In the genomic region with DNA sequence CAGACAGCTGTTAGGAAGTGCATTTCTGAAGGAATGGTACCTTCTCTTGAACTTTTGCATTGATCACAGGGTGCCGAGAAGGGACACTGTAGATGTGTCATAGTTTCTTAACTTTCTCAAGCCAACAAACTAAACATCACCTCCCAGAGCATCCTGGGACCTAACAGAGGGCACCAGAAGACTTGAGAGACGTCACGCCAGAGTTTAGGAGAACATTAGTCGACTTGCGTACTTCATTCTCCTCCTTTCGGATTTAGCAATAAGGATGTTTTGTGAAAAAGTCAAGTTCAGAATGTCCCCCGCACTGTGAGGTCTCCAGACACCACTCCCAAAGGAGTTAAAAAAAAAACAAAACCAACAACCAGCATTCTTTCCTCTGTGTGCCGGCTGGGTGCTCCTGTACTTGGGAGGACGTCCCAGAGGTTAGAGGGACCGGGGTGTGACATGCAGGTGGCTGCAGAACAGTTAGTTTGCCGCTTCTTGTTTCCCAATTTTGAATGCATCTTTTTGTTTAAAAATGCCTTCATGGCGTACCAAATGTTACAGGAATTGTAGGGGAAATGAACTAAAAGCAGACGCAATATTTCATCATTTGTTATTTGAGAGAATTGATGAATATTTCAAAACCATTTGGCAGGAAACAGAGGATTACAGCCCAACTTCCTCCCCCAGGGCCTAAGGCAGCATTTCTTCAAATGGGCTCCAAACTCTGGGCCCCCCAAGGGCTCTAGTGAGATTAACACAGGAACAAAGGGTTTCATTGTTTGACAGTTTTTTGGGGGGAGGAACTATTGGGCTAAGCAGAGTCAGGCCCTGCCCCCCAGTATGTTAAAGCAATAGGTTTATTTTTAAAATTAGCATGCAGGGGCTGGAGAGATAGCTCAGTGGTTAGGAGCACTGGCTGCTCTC, we compare ENCODE assay signal across 14 mouse cellular contexts. TPM values are rescaled to one million over a fixed set of nuclear protein-coding genes. Genes with fewer than 3 reads are reported as not detected.
A peak's percentile ranks its signal among the peaks of the same experiment; 100 is the strongest.
DNase-seq lines count a peak whose midpoint lies in the region; ATAC-seq lines count a peak whose summit lies in the region.
"Had no signal": no experiment of that assay in that cellular context is flagged by ENCODE, and none has a peak within 500 bp of the region (broad histone marks: within the 10 kb centered on the region; RNA-seq: fewer than 3 reads in every experiment).

No protein-coding gene starts in this region.

- H3K4me1 ChIP-seq in liver, embryonic 16.5 days (ENCODE audit: control insufficient read depth, low read depth, low read length), result no peaks in the 10 kb centered on the region
- peaks cover 7% of the 10 kb centered on the region; the same call in 1 of the 2 replicates for H3K4me1 ChIP-seq in liver, embryonic 12.5 days
- H3K4me1 ChIP-seq in embryonic facial prominence, embryonic 11.5 days (ENCODE audit: control insufficient read depth, insufficient read depth, low read length), result no peaks in the 10 kb centered on the region
- peaks cover 16% of the 10 kb centered on the region for H3K4me1 ChIP-seq in limb, embryonic 12.5 days (replicated peaks)
- H3K4me1 ChIP-seq in forebrain, embryonic 16.5 days (replicated peaks; ENCODE audit: control insufficient read depth, insufficient read depth, low read length), result 0 out of 2 replicates have a peak, but pooled peaks cover 3% of the 10 kb centered on the region

- peak; percentile 25 for DNase-seq in embryo, embryonic 11 days
- no peak for DNase-seq in embryo, embryonic 10.5 days (ENCODE audit: low spot score)
- DNase-seq in embryonic facial prominence, embryonic 11.5 days (ENCODE audit: low spot score), result peak; percentile 27
- DNase-seq in thymus, postnatal 4 days, result no peak
- DNase-seq: adrenal gland, postnatal 10 days; cerebellum, adult 9-11 months; kidney, postnatal 14 days had no signal

- H3K4me2 ChIP-seq in liver, embryonic 16.5 days (ENCODE audit: low read depth, low read length), result no peak overlapping the region
- H3K4me2 ChIP-seq in liver, embryonic 12.5 days, result no peak overlapping the region
- H3K4me2 ChIP-seq in embryonic facial prominence, embryonic 11.5 days (ENCODE audit: low read depth, low read length), result no peak overlapping the region
- no peak overlapping the region for H3K4me2 ChIP-seq in limb, embryonic 12.5 days
- H3K4me2 ChIP-seq in forebrain, embryonic 16.5 days (ENCODE audit: low read length), result no peak overlapping the region

- no peak overlapping the region for H3K9ac ChIP-seq in liver, embryonic 16.5 days (ENCODE audit: low read depth, low read length)
- H3K9ac ChIP-seq in liver, embryonic 12.5 days, result no peak overlapping the region
- H3K9ac ChIP-seq in embryonic facial prominence, embryonic 11.5 days (replicated peaks; ENCODE audit: low read length), result no peak overlapping the region
- H3K9ac ChIP-seq in limb, embryonic 12.5 days (replicated peaks), result no peak overlapping the region
- H3K9ac ChIP-seq in forebrain, embryonic 16.5 days (replicated peaks; ENCODE audit: low read depth, low read length), result no peak overlapping the region

- 42% methylated on average over 13 of the region's 13 CpGs for WGBS in liver, embryonic 16.5 days (ENCODE audit: insufficient replicate concordance)
- WGBS in liver, embryonic 12.5 days (ENCODE audit: insufficient replicate concordance), result 57% methylated on average over 13 of the region's 13 CpGs
- WGBS in embryonic facial prominence, embryonic 11.5 days, result 50% methylated on average over 13 of the region's 13 CpGs
- 61% methylated on average over 13 of the region's 13 CpGs for WGBS in limb, embryonic 12.5 days
- WGBS in forebrain, embryonic 16.5 days, result 62% methylated on average over 13 of the region's 13 CpGs

- H3K27ac ChIP-seq in liver, embryonic 16.5 days (ENCODE audit: low read length), result peak overlapping the region; percentile 46; the same call in 1 of the 2 replicates
- H3K27ac ChIP-seq in liver, embryonic 12.5 days, result no peak overlapping the region
- no peak overlapping the region for H3K27ac ChIP-seq in embryonic facial prominence, embryonic 11.5 days (replicated peaks; ENCODE audit: low read depth, low read length)
- H3K27ac ChIP-seq in limb, embryonic 12.5 days, result peak overlapping the region; percentile 64
- H3K27ac ChIP-seq in forebrain, embryonic 16.5 days (ENCODE audit: low read length), result no peak overlapping the region
- H3K27ac ChIP-seq: hindbrain, embryonic 10.5 days had no signal

- H3K27me3 ChIP-seq in liver, embryonic 16.5 days (ENCODE audit: control insufficient read depth, insufficient read depth, low read depth, low read length), result no peaks in the 10 kb centered on the region
- H3K27me3 ChIP-seq in liver, embryonic 12.5 days (replicated peaks), result no peaks in the 10 kb centered on the region
- H3K27me3 ChIP-seq in embryonic facial prominence, embryonic 11.5 days (ENCODE audit: control insufficient read depth, insufficient read depth, low read length), result no peaks in the 10 kb centered on the region
- H3K27me3 ChIP-seq in limb, embryonic 12.5 days, result no peaks in the 10 kb centered on the region
- H3K27me3 ChIP-seq in forebrain, embryonic 16.5 days (replicated peaks; ENCODE audit: control insufficient read depth, insufficient read depth, low read length), result no peaks in the 10 kb centered on the region

- no peaks in the 10 kb centered on the region for H3K9me3 ChIP-seq in liver, embryonic 16.5 days (replicated peaks; ENCODE audit: control insufficient read depth, low read length)
- no peaks in the 10 kb centered on the region for H3K9me3 ChIP-seq in liver, embryonic 12.5 days (replicated peaks)
- H3K9me3 ChIP-seq in embryonic facial prominence, embryonic 11.5 days (replicated peaks; ENCODE audit: control insufficient read depth, low read length), result no peaks in the 10 kb centered on the region
- no peaks in the 10 kb centered on the region for H3K9me3 ChIP-seq in limb, embryonic 12.5 days
- no peaks in the 10 kb centered on the region for H3K9me3 ChIP-seq in forebrain, embryonic 16.5 days (ENCODE audit: control insufficient read depth, low read length)
- H3K9me3 ChIP-seq: hindbrain, embryonic 10.5 days had no signal

- H3K4me3 ChIP-seq in liver, embryonic 16.5 days (ENCODE audit: low read depth, low read length), result no peak overlapping the region
- H3K4me3 ChIP-seq in liver, embryonic 12.5 days, result no peak overlapping the region
- H3K4me3 ChIP-seq in embryonic facial prominence, embryonic 11.5 days (ENCODE audit: low read depth, low read length), result no peak overlapping the region
- H3K4me3 ChIP-seq in limb, embryonic 12.5 days (replicated peaks), result no peak overlapping the region
- no peak overlapping the region for H3K4me3 ChIP-seq in forebrain, embryonic 16.5 days (replicated peaks; ENCODE audit: low read length)
- H3K4me3 ChIP-seq: hindbrain, embryonic 10.5 days had no signal

- ATAC-seq in liver, embryonic 16.5 days (ENCODE audit: low read depth), result no peak
- ATAC-seq in liver, embryonic 12.5 days, result no peak
- no peak for ATAC-seq in embryonic facial prominence, embryonic 11.5 days (replicated peaks; ENCODE audit: insufficient number of reproducible peaks, low FRiP score, low TSS enrichment, low read depth)
- ATAC-seq in limb, embryonic 12.5 days (ENCODE audit: insufficient number of reproducible peaks, insufficient read depth, low FRiP score, low TSS enrichment, low read depth), result no peak
- ATAC-seq in forebrain, embryonic 16.5 days, result no peak
- ATAC-seq: forebrain, embryonic 14.5 days had no signal

- no peaks in the 10 kb centered on the region for H3K36me3 ChIP-seq in liver, embryonic 16.5 days (ENCODE audit: control insufficient read depth, insufficient read depth)
- no peaks in the 10 kb centered on the region for H3K36me3 ChIP-seq in liver, embryonic 12.5 days
- H3K36me3 ChIP-seq in embryonic facial prominence, embryonic 11.5 days (replicated peaks; ENCODE audit: control insufficient read depth, insufficient read depth, low read depth, low read length), result no peaks in the 10 kb centered on the region
- no peaks in the 10 kb centered on the region for H3K36me3 ChIP-seq in limb, embryonic 12.5 days
- H3K36me3 ChIP-seq in forebrain, embryonic 16.5 days (ENCODE audit: control insufficient read depth, insufficient read depth), result no peaks in the 10 kb centered on the region
- H3K36me3 ChIP-seq: hindbrain, embryonic 10.5 days had no signal

RNA-seq across cellular contexts. Expression of a gene that starts 15.7 kb away (rescaled TPM):
- 0.72 and 0.81 TPM in 2 replicates for polyA plus RNA-seq in liver, embryonic 16.5 days (2015; fragmentation: Nextera tagmentation; extraction: Ambion mirVana)
- 0.17 and 0.19 TPM in 2 replicates for polyA plus RNA-seq in liver, embryonic 12.5 days (2016; fragmentation: Nextera tagmentation; extraction: Ambion mirVana)
- polyA plus RNA-seq in embryonic facial prominence, embryonic 11.5 days (2014; fragmentation: Nextera tagmentation; extraction: Ambion mirVana), result 1.6 and 1.7 TPM in 2 replicates
- polyA plus RNA-seq in limb, embryonic 12.5 days (2016; fragmentation: Nextera tagmentation; extraction: Ambion mirVana), result 4.5 and 4.7 TPM in 2 replicates
- 0.29 and 0.30 TPM in 2 replicates for polyA plus RNA-seq in forebrain, embryonic 16.5 days (2015; fragmentation: Nextera tagmentation; extraction: Ambion mirVana)
- polyA plus RNA-seq: liver, adult 2 months had no signal

RNA-seq across cellular contexts. Expression of a gene that starts 24.6 kb away (rescaled TPM):
- polyA plus RNA-seq in liver, embryonic 16.5 days (2015; fragmentation: Nextera tagmentation; extraction: Ambion mirVana), result 25.0 and 26.1 TPM in 2 replicates
- polyA plus RNA-seq in liver, embryonic 12.5 days (2016; fragmentation: Nextera tagmentation; extraction: Ambion mirVana), result 31.5 and 31.7 TPM in 2 replicates
- 63.8 and 65.8 TPM in 2 replicates for polyA plus RNA-seq in embryonic facial prominence, embryonic 11.5 days (2014; fragmentation: Nextera tagmentation; extraction: Ambion mirVana)
- 66.9 and 67.4 TPM in 2 replicates for polyA plus RNA-seq in limb, embryonic 12.5 days (2016; fragmentation: Nextera tagmentation; extraction: Ambion mirVana)
- 87.4 and 92.4 TPM in 2 replicates for polyA plus RNA-seq in forebrain, embryonic 16.5 days (2015; fragmentation: Nextera tagmentation; extraction: Ambion mirVana)

RNA-seq across cellular contexts. Expression of a gene that starts 54.6 kb away (rescaled TPM):
- 0.67 and 0.69 TPM in 2 replicates for polyA plus RNA-seq in liver, embryonic 16.5 days (2015; fragmentation: Nextera tagmentation; extraction: Ambion mirVana)
- 0.83 and 1.0 TPM in 2 replicates for polyA plus RNA-seq in liver, embryonic 12.5 days (2016; fragmentation: Nextera tagmentation; extraction: Ambion mirVana)
- 2.2 and 3.0 TPM in 2 replicates for polyA plus RNA-seq in embryonic facial prominence, embryonic 11.5 days (2014; fragmentation: Nextera tagmentation; extraction: Ambion mirVana)
- 5.5 and 7.0 TPM in 2 replicates for polyA plus RNA-seq in limb, embryonic 12.5 days (2016; fragmentation: Nextera tagmentation; extraction: Ambion mirVana)
- polyA plus RNA-seq in forebrain, embryonic 16.5 days (2015; fragmentation: Nextera tagmentation; extraction: Ambion mirVana), result 4.5 TPM in 2 replicates

Comparison
In these comparisons a context has a peak if more than half of its experiments do, and no peak if none do; other contexts are left out.
1. DNase-seq: peak in embryo, embryonic 11 days (single experiment) and embryonic facial prominence, embryonic 11.5 days (single experiment); none in embryo, embryonic 10.5 days (single experiment) and thymus, postnatal 4 days (single experiment).
2. H3K27ac ChIP-seq: peak in liver, embryonic 16.5 days (single experiment) and limb, embryonic 12.5 days (single experiment); none in liver, embryonic 12.5 days (single experiment), embryonic facial prominence, embryonic 11.5 days (single experiment) and forebrain, embryonic 16.5 days (single experiment).